Mouse (Mus musculus) C2C12 (cell line): Measurements from ENCODE around the gene Fxr2. TPM values are rescaled to one million over a fixed set of nuclear protein-coding genes. Genes with fewer than 3 reads are reported as not detected.
A peak's percentile ranks its signal among the peaks of the same experiment; 100 is the strongest.

Source experiments
- H3K27me3 ChIP-seq: one replicate; pipeline ENCODE4 v1.6.1; 2011; ENCODE audit not compliant: control insufficient read depth, insufficient read depth, insufficient read length
- H3K36me3 ChIP-seq: one replicate; pipeline ENCODE4 v1.6.1; 2011; ENCODE audit not compliant: control insufficient read depth, insufficient read depth
- H3K4me3 ChIP-seq: one replicate; pipeline ENCODE4 v1.5.1; 2011; ENCODE audit warnings: mild to moderate bottlenecking, control low read depth; ENCODE audit not compliant: poor library complexity, insufficient read depth, severe bottlenecking
- H3K79me2 ChIP-seq: one replicate; pipeline ENCODE4 v1.6.1; 2011; ENCODE audit not compliant: control insufficient read depth, insufficient read depth
- H3K79me3 ChIP-seq: one replicate; pipeline ENCODE4 v1.6.1; 2011; ENCODE audit warnings: low read depth, control low read depth
- H3ac ChIP-seq: one replicate; pipeline ENCODE3; 2011; ENCODE audit warnings: low read depth; ENCODE audit not compliant: control insufficient read depth, insufficient read length
- CEBPB ChIP-seq: IDR thresholded peaks from one replicate; pipeline ENCODE4 v1.6.1; 2011; ENCODE audit warnings: low read depth, mild to moderate bottlenecking, control low read depth, moderate library complexity
- CTCF ChIP-seq: IDR thresholded peaks from one replicate; pipeline ENCODE4 v1.5.1; 2011; ENCODE audit not compliant: control insufficient read depth, insufficient read depth, insufficient read length
- FOSL1 ChIP-seq: IDR thresholded peaks from one replicate; pipeline ENCODE4 v1.8.0; 2011; ENCODE audit warnings: mild to moderate bottlenecking, low read length; ENCODE audit not compliant: poor library complexity, insufficient read depth, severe bottlenecking
- MAX ChIP-seq: IDR thresholded peaks from one replicate; pipeline ENCODE4 v1.6.1; 2011; ENCODE audit warnings: mild to moderate bottlenecking, control low read depth
- MYOD1 ChIP-seq: IDR thresholded peaks from one replicate; pipeline ENCODE4 v1.6.1; 2011; ENCODE audit warnings: low read depth; ENCODE audit not compliant: control insufficient read depth, insufficient read length
- MYOG ChIP-seq: IDR thresholded peaks from one replicate; pipeline ENCODE4 v1.6.1; 2011; ENCODE audit not compliant: control insufficient read depth, insufficient read length; ENCODE audit errors: extremely low read depth
- USF1 ChIP-seq: IDR thresholded peaks from one replicate; pipeline ENCODE4 v1.6.1; 2011; ENCODE audit warnings: low read depth, mild to moderate bottlenecking, control low read depth, moderate library complexity
- long read RNA-seq, 2 experiments: library from polyadenylated mRNA; unstranded; transcript quantifications; one replicate each; pipeline ENCODE4 v2.0.0; 2019 to 2020
- polyA plus RNA-seq: library from polyadenylated mRNA; unstranded; fragments of >200 nt; fragmentation: generic; extraction: Trizol; gene quantifications from one replicate; pipeline ENCODE4 v1.2.1, GENCODE M21; 2012; ENCODE audit warnings: missing spikeins

Gene Fxr2
- 96.0 TPM for polyA plus RNA-seq
- long read RNA-seq, experiment 1, partial matches to known transcripts = 14 of 14 reads
- long read RNA-seq, experiment 1, other reads (novel, unspliced or antisense) = 0 of 14 reads
- long read RNA-seq, experiment 2, transcript Fxr2-201 (17 exons, 2,951 nt) = major isoform, 20 of 24 reads
- long read RNA-seq, experiment 2, partial matches to known transcripts = 4 of 24 reads
- long read RNA-seq, experiment 2, other reads (novel, unspliced or antisense) = 0 of 24 reads

DNA sequence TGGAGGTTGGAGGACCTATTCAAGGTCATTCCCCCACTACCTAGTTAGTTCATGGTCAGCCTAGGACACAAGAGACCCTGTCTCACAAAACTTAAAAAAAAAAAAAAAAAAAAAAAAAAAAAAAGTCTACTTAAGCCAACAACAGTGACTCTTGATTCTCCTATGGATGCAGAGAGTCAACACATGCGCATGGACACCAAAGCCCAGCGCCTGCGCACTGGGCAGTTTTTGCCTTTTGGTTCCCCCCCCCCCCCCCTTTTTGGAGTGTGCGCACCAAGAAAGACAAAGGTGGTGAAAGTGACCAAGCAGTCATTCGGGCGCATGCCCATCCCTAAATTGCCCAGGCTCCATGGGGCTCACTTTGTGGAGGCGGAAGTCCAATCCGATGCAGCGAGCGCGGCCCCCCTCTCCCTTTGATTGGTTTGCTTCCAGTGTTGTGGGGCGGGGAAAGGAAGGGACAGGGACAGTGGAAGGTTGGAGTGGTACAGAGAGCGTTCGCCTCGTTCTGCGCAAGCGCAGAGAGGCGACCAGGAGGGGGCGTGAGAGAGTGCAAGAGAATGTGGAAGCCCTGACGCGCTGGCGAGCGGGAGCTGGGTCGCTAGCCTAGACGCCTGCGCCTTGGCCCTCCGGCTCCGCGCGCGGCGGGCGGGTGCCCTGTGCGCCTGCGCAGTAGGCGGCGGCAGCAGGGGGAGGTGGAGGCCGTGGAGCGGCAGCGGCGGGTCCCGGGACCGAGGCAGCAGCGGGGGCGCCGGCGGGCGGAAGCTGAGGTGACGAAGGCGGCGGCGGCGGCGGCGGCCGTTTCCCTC lies at the start of gene Fxr2:
Gene Fxr2 (plus strand): TSS at position 707 of the 806 bp plus-strand sequence.
- H3ac ChIP-seq = peak within 1 kb of the TSS; percentile 97
- peaks cover 18% of the 10 kb centered on the region for H3K36me3 ChIP-seq
- peak; percentile 85 for TF ChIP-seq MAX
- TF ChIP-seq CTCF = peak; percentile 78
- no peak for TF ChIP-seq USF1
- no peak for TF ChIP-seq CEBPB
- H3K79me3 ChIP-seq = peaks cover 35% of the 10 kb centered on the region
- H3K79me2 ChIP-seq = peaks cover 46% of the 10 kb centered on the region
- no peaks in the 10 kb centered on the region for H3K27me3 ChIP-seq
- peak within 1 kb of the TSS; percentile 84 for H3K4me3 ChIP-seq

DNA sequence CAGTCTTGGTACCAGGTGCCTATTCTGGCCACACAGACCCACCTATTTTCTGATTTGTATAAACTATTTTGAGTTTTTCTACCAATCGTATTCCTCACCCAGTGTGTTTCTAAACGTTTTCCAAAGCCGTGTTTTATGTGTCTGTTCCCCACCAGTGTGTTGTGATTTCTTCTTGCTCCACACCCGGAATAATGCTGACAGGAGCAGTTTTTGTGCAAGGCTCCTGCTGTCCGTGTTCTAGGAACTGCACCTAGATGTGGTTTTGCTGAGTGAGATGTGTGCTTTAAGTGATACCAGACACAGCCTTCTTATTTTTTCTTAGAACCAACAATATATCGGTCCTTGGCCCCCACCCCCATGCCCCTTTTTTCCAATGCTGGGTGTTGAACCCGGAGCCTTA lies 48.8 kb upstream of the Fxr2 start:
- no peak overlapping the region for H3ac ChIP-seq
- H3K4me3 ChIP-seq = no peak overlapping the region
- H3K79me3 ChIP-seq = peaks cover 64% of the 10 kb centered on the region
- peaks cover 76% of the 10 kb centered on the region for H3K79me2 ChIP-seq
- TF ChIP-seq FOSL1 (no peak), CTCF (no peak), CEBPB (no peak)
- peaks cover 70% of the 10 kb centered on the region for H3K36me3 ChIP-seq
- H3K27me3 ChIP-seq = no peaks in the 10 kb centered on the region

DNA sequence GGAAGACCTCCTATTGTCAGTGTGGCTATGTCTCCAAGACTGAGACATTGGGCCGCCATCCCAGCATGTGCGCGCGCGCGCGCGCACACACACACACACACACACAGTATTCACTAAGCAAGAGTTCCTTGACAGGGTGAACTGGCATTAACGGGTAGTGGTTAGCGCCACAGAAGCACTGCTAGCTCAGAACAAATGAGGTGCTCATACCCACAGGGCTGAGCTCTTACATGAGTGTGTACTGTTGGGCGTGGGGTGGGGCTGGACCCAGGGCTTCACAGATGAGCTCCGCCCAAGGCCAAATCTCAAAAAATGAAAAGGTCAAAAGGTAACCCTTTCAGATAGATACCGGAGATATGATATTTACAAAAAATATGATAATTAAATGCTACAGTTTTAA lies 47.9 kb upstream of the Fxr2 start:
- TF ChIP-seq CTCF (no peak), USF1 (no peak), CEBPB (no peak), MYOD1 (no peak), MYOG (no peak), FOSL1 (no peak), MAX (no peak)
- H3K27me3 ChIP-seq = no peaks in the 10 kb centered on the region
- no peak overlapping the region for H3K4me3 ChIP-seq
- peaks cover 80% of the 10 kb centered on the region for H3K36me3 ChIP-seq
- H3K79me3 ChIP-seq = peaks cover 64% of the 10 kb centered on the region
- H3ac ChIP-seq = no peak overlapping the region
- peaks cover 76% of the 10 kb centered on the region for H3K79me2 ChIP-seq

DNA sequence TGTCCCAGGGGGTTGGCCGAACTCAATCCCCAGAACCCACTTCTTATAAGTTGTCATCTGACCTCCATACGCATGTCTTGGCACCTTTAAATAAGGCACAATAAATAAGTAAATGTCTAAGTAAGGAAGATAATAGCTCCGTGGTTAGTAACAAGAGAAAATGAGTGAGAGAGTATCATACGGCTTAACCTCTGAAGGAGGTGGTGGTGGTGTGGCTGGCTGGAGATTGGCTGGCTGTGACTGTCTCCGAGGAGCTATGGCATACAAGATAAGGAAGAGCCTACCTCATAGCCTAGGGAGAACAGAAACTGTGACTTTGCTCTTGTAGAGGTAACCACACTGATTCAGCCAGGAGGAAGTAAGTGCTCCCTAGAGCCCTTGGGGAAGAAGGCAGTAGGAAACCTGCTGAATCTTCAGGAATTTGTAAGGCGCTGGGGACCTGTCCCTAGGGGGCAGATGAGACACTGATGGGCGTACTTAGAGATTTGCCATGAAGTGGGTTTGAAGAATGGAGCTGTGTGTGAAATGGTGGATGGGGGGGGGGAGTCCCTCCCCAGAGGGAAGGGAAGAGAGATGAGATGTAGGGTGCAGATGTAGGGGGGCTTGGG lies 47.0 kb upstream of the Fxr2 start:
- Histone ChIP-seq H3ac (no peak overlapping the region), H3K36me3 (peaks cover 88% of the 10 kb centered on the region), H3K4me3 (no peak overlapping the region), H3K27me3 (no peaks in the 10 kb centered on the region), H3K79me3 (peaks cover 58% of the 10 kb centered on the region), H3K79me2 (peaks cover 69% of the 10 kb centered on the region)
- no peak for TF ChIP-seq MYOG
- TF ChIP-seq CEBPB = no peak
- no peak for TF ChIP-seq USF1
- TF ChIP-seq FOSL1 = no peak
- TF ChIP-seq CTCF = no peak

DNA sequence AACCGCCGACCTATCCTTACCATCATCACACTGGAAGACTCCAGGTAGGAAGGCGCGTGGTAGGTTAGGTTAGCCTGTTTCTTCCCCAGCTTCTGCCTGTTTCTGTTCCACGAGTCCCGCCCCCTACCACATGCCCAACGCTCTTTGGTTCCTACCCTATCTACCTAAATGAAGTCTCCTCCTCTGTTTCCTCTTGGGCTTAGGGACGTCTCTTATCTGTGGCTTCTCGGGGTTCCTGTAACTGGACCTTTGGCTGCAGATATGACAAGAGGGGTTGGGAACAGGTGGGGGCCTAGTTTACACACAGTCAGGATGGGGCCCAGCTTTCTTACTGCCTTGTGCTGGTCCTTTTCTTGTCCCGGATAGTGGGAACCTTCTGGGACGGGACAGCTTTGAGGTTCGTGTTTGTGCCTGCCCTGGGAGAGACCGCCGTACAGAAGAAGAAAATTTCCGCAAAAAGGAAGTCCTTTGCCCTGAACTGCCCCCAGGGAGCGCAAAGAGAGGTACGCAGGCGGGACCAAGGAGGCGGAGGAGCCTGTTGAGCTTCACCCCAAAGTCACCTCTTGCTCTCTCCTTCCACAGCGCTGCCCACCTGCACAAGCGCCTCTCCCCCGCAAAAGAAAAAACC lies 43.5 kb upstream of the Fxr2 start:
- no peak overlapping the region for H3K4me3 ChIP-seq
- TF ChIP-seq MYOG = no peak
- no peak for TF ChIP-seq CEBPB
- no peak for TF ChIP-seq FOSL1
- no peak for TF ChIP-seq MAX
- TF ChIP-seq USF1 = no peak
- TF ChIP-seq CTCF = no peak
- no peak for TF ChIP-seq MYOD1
- H3K79me2 ChIP-seq = peaks cover 34% of the 10 kb centered on the region
- peaks cover 25% of the 10 kb centered on the region for H3K79me3 ChIP-seq
- H3K27me3 ChIP-seq = no peaks in the 10 kb centered on the region
- peaks cover 96% of the 10 kb centered on the region for H3K36me3 ChIP-seq
- no peak overlapping the region for H3ac ChIP-seq
